Mouse (Mus musculus) embryo, embryonic 11 days (tissue): Measurements from ENCODE around the gene F11r.
A peak's percentile ranks its signal among the peaks of the same experiment; 100 is the strongest.

ENCODE experiments used
- DNase-seq: peaks from one replicate; pipeline ENCODE4 v3.0.0-alpha.2; 2015

F11r gene

DNA sequence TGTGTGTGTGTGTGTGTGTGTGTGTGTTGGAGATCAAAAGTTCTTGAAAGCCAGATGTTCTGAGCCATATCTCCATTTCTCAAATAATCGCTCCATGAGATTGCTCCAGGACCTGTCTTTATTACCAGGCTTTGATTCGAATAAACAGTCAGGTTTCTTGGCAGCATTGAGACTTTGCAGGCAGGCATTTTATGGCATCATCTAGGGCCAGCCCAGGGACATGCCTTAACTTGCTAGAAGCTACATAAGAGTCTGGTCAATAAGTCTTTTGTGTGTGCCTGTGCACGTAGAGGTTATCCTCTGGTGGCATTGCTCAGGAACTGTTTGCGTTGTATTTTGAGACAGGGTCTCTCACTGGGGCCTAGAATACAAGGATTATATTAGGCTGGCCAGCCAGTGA is 36.2 kb downstream of the F11r start:
- DNase-seq = no peak

GRCm38 (mm10) chr1:171473920-171474640 is 36.7 kb downstream of the F11r start:
- no peak for DNase-seq

DNA sequence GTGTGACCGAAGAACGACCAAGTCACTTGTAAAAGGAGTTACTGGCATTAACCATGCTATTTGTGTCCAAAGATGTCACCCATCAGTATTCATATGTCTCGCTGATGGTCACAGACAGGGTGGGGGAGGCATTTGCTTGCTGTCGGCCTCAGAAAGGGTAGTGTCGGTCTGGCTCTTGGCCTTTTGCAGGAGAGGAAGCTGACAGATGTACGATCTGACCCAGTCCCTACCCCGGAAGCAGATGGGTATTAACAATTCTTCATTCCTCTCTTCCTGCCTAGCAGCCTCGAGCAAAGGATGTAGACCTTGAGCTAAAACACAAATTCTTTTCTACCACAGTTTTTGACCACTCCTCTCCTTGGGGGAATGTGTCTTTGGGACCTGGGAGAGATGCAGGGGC is 39.8 kb downstream of the F11r start:
- no peak for DNase-seq

DNA sequence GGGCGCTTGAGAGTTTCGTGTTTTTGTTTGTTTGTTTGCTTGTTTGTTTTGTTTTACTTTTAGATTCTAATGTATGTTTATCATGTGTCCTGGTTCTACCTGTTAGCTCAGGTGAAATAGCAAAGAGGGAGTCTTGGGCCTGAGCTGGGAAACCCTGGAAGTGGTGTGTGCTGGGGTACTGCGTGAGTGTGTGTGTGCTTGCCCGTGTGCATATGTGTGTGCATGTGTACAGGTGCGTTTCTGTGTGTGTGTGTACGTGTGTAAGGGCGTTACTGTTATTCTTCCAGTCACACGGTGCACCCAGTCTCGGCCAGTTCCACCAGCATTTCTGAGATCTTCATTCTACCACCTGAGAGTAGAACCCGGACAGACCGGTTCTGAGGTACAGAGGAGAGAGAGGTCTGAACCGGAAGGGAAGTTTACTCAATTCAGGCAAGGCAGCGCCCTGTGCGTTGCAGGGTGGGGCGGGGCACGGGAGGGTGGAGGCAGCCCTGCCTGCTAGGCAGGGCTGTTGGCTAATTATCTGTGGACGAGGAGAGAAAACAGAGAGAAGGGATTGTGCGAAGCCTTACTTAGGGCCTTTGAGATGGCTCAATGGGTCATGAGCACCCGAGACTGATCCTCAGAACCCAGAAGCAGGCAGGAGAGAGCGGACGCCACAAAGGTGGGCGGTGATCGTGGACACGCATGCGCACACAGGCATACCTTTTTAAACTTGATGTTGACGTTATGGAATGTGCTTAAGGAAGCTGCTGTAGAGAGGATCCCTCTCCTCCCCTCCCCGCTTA is 40.6 kb downstream of the F11r start:
- DNase-seq = peak; percentile 11

- peak; percentile 45 for DNase-seq
Measured at GRCm38 (mm10) chr1:171478968-171479367, 41.6 kb downstream of the F11r start.

DNA sequence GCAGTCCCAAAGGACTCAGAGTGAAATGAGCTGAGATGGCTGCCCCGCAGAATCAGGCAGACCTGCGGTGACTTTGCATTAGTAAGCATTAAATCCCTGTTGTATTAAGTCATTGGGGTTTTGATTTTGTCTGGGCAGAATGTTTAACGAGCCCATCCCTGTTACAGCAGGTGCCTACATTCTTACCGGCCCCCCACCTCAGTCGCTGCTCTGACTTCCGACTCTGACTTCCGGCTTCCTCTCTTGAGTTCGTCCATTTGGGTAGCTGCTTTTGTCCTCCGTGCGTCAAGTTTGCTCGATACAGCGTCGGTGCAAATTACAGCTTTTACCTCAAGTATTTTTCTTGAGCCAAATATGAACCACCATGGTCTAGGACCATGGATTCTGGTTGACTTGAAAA is 56.9 kb downstream of the F11r start:
- DNase-seq = no peak

DNA sequence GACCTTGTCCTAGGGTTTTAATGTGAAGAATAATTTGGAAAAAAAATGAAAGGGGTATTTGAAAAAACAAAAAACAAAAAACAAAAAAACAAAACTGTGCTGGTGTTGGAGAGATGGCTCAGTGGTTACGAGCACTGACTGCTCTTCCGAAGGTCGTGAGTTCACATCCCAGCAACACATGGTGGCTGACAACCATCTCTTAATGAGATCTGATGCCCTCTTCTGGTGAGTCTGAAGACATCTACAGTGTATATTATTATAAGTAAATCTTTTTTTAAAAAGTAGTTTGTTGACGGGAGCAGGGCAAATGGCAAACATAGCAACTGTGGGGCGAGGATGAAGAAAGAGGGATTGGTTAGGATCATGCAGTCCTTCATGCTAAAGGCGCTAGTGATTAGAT is 58.0 kb downstream of the F11r start:
- no peak for DNase-seq

DNA sequence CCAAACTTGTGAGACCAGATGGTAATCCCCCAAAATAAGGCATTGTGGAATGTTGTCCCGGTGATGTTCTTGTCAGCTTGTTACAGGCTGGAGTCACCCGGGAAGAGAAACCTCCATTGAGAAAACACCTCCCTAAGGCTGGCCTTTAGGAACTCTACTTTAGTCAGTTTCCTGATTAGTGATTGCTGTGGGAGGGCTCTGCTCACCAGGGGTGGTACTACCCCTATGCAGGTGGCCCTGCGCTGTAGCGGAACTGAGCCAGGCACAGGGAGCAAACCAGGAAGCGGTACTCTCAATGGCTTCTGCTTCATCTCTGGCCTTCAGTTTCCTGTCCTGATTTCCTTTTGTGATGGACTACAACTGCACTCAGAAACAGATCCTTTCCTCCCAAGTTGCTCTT is 62.5 kb downstream of the F11r start:
- no peak for DNase-seq

- no peak for DNase-seq
Measured at GRCm38 (mm10) chr1:171501016-171501610, 63.8 kb downstream of the F11r start.

DNA sequence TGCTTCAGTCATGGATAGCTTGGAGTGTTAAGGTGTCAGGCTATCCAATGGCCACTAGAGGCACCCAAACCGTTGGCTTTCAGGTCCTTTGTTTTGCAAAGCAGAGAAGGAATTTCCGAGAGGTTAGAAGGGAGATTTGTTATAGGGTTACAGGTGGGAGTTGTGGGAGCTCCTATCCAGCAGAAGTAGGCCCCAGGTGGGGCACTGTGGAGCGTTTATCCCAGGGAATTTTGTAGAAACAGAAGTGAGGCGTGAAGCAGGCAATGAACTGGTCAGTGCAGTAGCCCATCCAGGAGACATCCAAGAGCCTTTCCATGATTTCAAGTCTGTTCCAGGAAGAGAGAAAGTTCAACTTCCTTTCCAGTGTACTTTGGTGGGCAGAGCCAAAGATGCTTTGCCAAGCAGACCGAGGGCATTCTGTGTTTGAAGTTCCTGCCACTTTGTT is 64.3 kb downstream of the F11r start:
- peak; percentile 78 for DNase-seq

DNA sequence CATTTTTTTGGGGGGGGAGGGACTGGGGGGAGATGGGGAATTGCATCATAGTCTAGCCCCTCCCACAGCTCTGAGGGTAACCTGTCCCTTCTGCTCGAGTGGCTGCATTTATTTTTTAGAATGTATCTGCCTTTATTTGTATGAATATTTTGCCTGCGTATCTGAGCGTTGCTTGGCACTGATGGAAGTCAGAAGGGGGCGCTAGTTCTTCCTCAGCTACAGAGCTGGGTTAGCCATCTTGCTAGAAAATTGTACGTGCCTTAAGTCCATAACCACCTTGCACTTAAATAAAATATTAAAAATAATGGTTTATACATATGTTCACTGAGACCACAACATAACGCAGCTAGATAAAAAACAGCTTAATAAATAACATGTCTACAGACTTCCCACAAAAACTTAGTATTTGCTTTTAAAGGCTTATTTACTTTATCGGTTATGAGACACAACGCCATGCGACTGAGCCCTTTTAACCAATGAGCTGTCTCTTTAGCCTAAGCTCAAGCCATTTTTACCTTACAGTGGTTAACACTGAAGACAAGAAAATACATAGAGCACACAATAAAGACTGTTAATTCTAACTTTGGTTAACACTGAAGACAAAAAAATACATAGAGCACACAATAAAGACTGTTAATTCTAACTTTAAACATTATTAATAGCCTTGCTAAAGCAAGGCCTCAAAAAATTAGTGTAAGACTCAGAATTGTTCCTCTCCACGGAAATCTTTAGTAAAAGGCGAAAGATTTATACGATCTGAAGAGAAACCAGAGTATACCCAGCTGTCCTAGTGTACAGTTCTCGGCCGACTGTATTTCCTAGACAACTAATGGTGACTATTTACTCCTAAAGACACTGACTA is 65.3 kb downstream of the F11r start:
- DNase-seq = peak; percentile 86

- peak; percentile 96 for DNase-seq
Measured at GRCm38 (mm10) chr1:171503250-171503591, 65.9 kb downstream of the F11r start, which contains the start of gene Alyref2. Gene Alyref2 (plus strand): TSS chr1:171503478.

- DNase-seq = peak; percentile 79
Measured at GRCm38 (mm10) chr1:171503592-171504291, 66.4 kb downstream of the F11r start.

GRCm38 (mm10) chr1:171504586-171504985 is 67.3 kb downstream of the F11r start:
- DNase-seq = peak; percentile 11

DNA sequence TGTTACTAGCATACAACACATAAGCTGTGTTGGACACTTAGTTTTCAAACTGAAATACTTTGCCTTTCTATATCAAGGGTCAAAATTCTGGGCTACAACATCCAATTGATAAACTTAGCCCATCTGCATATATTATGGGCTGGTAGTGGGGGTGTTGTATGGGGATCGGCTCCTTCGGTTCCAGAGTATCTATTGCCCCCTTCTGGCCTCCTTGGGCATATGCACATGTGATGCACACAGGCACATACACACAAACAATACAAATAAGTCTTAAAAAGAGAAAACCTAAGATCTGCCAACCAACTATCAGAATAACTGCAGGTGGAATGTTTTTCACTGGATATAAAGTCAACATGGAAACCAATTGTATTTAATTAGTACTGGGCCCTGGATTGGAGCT is 75.9 kb downstream of the F11r start:
- no peak for DNase-seq

GRCm38 (mm10) chr1:171513760-171514159 is 76.4 kb downstream of the F11r start:
- no peak for DNase-seq
